Mouse (Mus musculus): ENCODE data around the gene Sos2. TPM values are rescaled to one million over a fixed set of nuclear protein-coding genes. Genes with fewer than 3 reads are reported as not detected.

Gene Sos2
- polyA plus RNA-seq, 1 experiment from 2014 or later: 7.0 TPM

GRCm38 (mm10) chr12:69556221-69556861 lies 125.3 kb downstream of the Sos2 start:
- H3K27ac ChIP-seq (ENCODE audit: low read length): peak overlapping the region; percentile 35; the same call in 1 of the 2 replicates
- ATAC-seq: peak; percentile 92

DNA sequence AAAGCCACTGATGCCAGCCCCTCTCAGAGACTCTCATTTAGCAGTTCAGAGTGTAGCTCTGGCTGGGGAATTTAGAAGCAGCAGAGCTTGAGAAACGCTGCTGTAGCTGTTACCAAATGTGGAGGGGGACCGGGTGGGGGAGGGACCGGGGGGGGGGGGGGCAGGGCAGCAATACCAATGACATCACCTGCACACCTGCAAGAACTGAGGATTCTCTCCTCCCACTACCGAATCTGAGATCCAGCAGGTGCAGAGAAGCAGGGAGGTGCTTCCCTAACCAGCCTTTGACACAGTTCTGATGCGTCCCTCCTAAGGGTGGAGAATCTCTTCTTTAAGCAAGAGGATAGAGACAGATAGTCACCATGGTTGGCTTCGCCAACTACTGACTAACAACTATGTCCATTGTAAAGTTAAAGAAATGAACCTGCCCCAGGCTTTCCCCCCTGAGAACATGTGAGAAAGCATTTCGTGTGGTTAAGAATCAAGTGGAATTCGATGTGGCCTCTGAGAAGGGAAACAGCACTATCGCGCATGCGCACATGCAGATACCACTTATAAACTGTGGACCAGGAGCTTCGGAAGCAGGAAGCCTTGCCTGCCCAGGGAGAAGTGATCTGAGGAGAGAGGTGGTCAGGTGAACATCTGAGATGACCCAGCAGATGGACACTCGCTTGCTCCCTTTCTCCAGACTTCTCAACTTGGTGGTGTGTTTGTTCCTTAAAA lies 136.0 kb downstream of the Sos2 start:
- no peaks in the 10 kb centered on the region for H3K9me3 ChIP-seq (ENCODE audit: control insufficient read depth, low read length)
- no peak overlapping the region for H3K4me2 ChIP-seq (ENCODE audit: low read depth, low read length)
- no peaks in the 10 kb centered on the region for H3K4me1 ChIP-seq (ENCODE audit: control insufficient read depth, insufficient read depth, low read length)
- H3K4me3 ChIP-seq (ENCODE audit: low read length): no peak overlapping the region
- no peaks in the 10 kb centered on the region for H3K36me3 ChIP-seq (ENCODE audit: control insufficient read depth, insufficient read depth, low read length)
- H3K9ac ChIP-seq (ENCODE audit: low read depth, low read length): no peak overlapping the region
- WGBS: 76% methylated on average over 13 of the region's 13 CpGs
- no peak for ATAC-seq
- H3K27ac ChIP-seq (ENCODE audit: low read length): no peak overlapping the region
- no peaks in the 10 kb centered on the region for H3K27me3 ChIP-seq (replicated peaks; ENCODE audit: control insufficient read depth, insufficient read depth, low read length)

More at GRCm38 (mm10) chr12:69556221-69556861, 125.3 kb downstream of the Sos2 start:
- H3K4me2 ChIP-seq (ENCODE audit: low read depth, low read length): no peak overlapping the region
- 54% methylated on average over 6 of the region's 6 CpGs for WGBS
- H3K9ac ChIP-seq (ENCODE audit: low read depth, low read length): no peak overlapping the region
- no peaks in the 10 kb centered on the region for H3K4me1 ChIP-seq (ENCODE audit: control insufficient read depth, insufficient read depth, low read length)
- H3K9me3 ChIP-seq (ENCODE audit: control insufficient read depth, low read length): no peaks in the 10 kb centered on the region
- H3K36me3 ChIP-seq (ENCODE audit: control insufficient read depth, insufficient read depth, low read length): no peaks in the 10 kb centered on the region
- no peak overlapping the region for H3K4me3 ChIP-seq (ENCODE audit: low read length)
- H3K27me3 ChIP-seq (replicated peaks; ENCODE audit: control insufficient read depth, insufficient read depth, low read length): no peaks in the 10 kb centered on the region

DNA sequence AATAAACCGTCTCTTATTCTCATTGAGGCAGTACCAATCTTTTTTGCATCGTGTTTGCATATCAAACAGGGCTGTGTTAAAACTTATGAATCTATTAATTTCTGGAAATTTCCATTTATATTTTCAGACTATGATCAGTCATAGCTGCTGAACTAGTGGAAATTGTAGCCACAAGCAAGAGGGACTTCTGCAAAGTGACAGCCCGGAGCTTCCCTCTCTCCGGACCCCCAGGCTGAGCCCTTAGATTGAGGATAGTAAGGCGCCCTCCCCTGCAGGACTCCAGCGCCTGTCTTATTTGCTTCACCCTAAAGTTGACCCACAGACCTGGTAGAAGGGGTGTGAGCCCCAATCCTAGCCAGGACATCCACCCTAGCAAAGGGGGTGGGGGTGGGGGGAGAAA lies 136.7 kb downstream of the Sos2 start:
- Histone ChIP-seq H3K4me2 (ENCODE audit: low read depth, low read length) (no peak overlapping the region), H3K9ac (ENCODE audit: low read depth, low read length) (no peak overlapping the region), H3K27me3 (replicated peaks; ENCODE audit: control insufficient read depth, insufficient read depth, low read length) (no peaks in the 10 kb centered on the region), H3K36me3 (ENCODE audit: control insufficient read depth, insufficient read depth, low read length) (no peaks in the 10 kb centered on the region), H3K4me1 (ENCODE audit: control insufficient read depth, insufficient read depth, low read length) (no peaks in the 10 kb centered on the region), H3K4me3 (ENCODE audit: low read length) (no peak overlapping the region), H3K27ac (ENCODE audit: low read length) (no peak overlapping the region), H3K9me3 (ENCODE audit: control insufficient read depth, low read length) (no peaks in the 10 kb centered on the region)
- WGBS: 79% methylated on average over 6 of the region's 6 CpGs
- no peak for ATAC-seq

GRCm38 (mm10) chr12:69544562-69544961 lies 137.1 kb downstream of the Sos2 start:
- Histone ChIP-seq H3K27me3 (replicated peaks; ENCODE audit: control insufficient read depth, insufficient read depth, low read length) (no peaks in the 10 kb centered on the region), H3K4me1 (ENCODE audit: control insufficient read depth, insufficient read depth, low read length) (no peaks in the 10 kb centered on the region), H3K9me3 (ENCODE audit: control insufficient read depth, low read length) (no peaks in the 10 kb centered on the region), H3K27ac (ENCODE audit: low read length) (no peak overlapping the region), H3K9ac (ENCODE audit: low read depth, low read length) (no peak overlapping the region), H3K4me2 (ENCODE audit: low read depth, low read length) (no peak overlapping the region), H3K4me3 (ENCODE audit: low read length) (no peak overlapping the region), H3K36me3 (ENCODE audit: control insufficient read depth, insufficient read depth, low read length) (no peaks in the 10 kb centered on the region)
- no peak for ATAC-seq
- WGBS: 43% methylated on average over 2 of the region's 2 CpGs

- peaks cover 15% of the 10 kb centered on the region for H3K4me1 ChIP-seq (ENCODE audit: control insufficient read depth, insufficient read depth, low read length)
- H3K27me3 ChIP-seq (replicated peaks; ENCODE audit: control insufficient read depth, insufficient read depth, low read length): no peaks in the 10 kb centered on the region
- H3K4me3 ChIP-seq (ENCODE audit: low read length): no peak overlapping the region
- H3K27ac ChIP-seq (ENCODE audit: low read length): no peak overlapping the region
- no peak for ATAC-seq
- no peak overlapping the region for H3K9ac ChIP-seq (ENCODE audit: low read depth, low read length)
- no peak overlapping the region for H3K4me2 ChIP-seq (ENCODE audit: low read depth, low read length)
- no peaks in the 10 kb centered on the region for H3K9me3 ChIP-seq (ENCODE audit: control insufficient read depth, low read length)
- no peaks in the 10 kb centered on the region for H3K36me3 ChIP-seq (ENCODE audit: control insufficient read depth, insufficient read depth, low read length)
- 95% methylated on average over 8 of the region's 8 CpGs for WGBS
These were observed 139.3 kb downstream of the Sos2 start for GRCm38 (mm10) chr12:69542376-69542775.

- Histone ChIP-seq H3K9ac (ENCODE audit: low read depth, low read length) (no peak overlapping the region), H3K4me1 (ENCODE audit: control insufficient read depth, insufficient read depth, low read length) (peaks cover 18% of the 10 kb centered on the region), H3K27ac (ENCODE audit: low read length) (no peak overlapping the region), H3K9me3 (ENCODE audit: control insufficient read depth, low read length) (no peaks in the 10 kb centered on the region), H3K4me3 (ENCODE audit: low read length) (no peak overlapping the region), H3K27me3 (replicated peaks; ENCODE audit: control insufficient read depth, insufficient read depth, low read length) (no peaks in the 10 kb centered on the region), H3K36me3 (ENCODE audit: control insufficient read depth, insufficient read depth, low read length) (no peaks in the 10 kb centered on the region), H3K4me2 (ENCODE audit: low read depth, low read length) (no peak overlapping the region)
- no peak for ATAC-seq
- 69% methylated on average over 8 of the region's 8 CpGs for WGBS
These were observed 140.0 kb downstream of the Sos2 start for GRCm38 (mm10) chr12:69541663-69542062.

DNA sequence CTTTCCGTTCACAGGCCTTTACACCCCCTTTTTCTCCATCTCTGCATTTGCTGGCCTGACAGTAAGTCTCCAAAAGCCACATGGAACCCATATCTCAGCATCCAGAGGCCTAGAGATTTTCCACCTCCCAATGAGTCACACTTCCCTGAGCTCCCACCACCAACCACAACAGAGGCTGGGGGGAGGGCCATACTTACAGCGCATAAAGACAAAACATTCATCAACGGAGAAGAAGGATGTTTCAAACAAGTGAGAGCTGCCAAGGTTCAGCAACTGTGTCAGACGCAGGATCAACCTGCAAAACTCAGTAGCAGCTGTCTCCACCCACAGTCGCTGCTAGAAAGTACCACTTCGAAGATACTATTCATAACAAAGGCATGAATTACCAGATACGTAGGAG lies 142.3 kb downstream of the Sos2 start:
- ATAC-seq: no peak
- no peak overlapping the region for H3K9ac ChIP-seq (ENCODE audit: low read depth, low read length)
- H3K36me3 ChIP-seq (ENCODE audit: control insufficient read depth, insufficient read depth, low read length): no peaks in the 10 kb centered on the region
- 55% methylated on average over 7 of the region's 7 CpGs for WGBS
- H3K4me1 ChIP-seq (ENCODE audit: control insufficient read depth, insufficient read depth, low read length): peaks cover 18% of the 10 kb centered on the region
- no peak overlapping the region for H3K4me2 ChIP-seq (ENCODE audit: low read depth, low read length)
- H3K27ac ChIP-seq (ENCODE audit: low read length): no peak overlapping the region
- no peaks in the 10 kb centered on the region for H3K27me3 ChIP-seq (replicated peaks; ENCODE audit: control insufficient read depth, insufficient read depth, low read length)
- no peak overlapping the region for H3K4me3 ChIP-seq (ENCODE audit: low read length)
- no peaks in the 10 kb centered on the region for H3K9me3 ChIP-seq (ENCODE audit: control insufficient read depth, low read length)

- peak overlapping the region; percentile 86 for H3K27ac ChIP-seq (ENCODE audit: low read length)
- 43% methylated on average over 4 of the region's 4 CpGs for WGBS
- H3K9me3 ChIP-seq (ENCODE audit: control insufficient read depth, low read length): no peaks in the 10 kb centered on the region
- peak overlapping the region; percentile 59 for H3K9ac ChIP-seq (ENCODE audit: low read depth, low read length)
- H3K36me3 ChIP-seq (ENCODE audit: control insufficient read depth, insufficient read depth, low read length): no peaks in the 10 kb centered on the region
- H3K4me1 ChIP-seq (ENCODE audit: control insufficient read depth, insufficient read depth, low read length): peaks cover 18% of the 10 kb centered on the region
- ATAC-seq: no peak; the same call in 1 of the 2 replicates
- H3K4me2 ChIP-seq (ENCODE audit: low read depth, low read length): peak overlapping the region; percentile 70
- no peaks in the 10 kb centered on the region for H3K27me3 ChIP-seq (replicated peaks; ENCODE audit: control insufficient read depth, insufficient read depth, low read length)
- peak overlapping the region; percentile 35 for H3K4me3 ChIP-seq (ENCODE audit: low read length)
These were observed 143.2 kb downstream of the Sos2 start for GRCm38 (mm10) chr12:69538362-69538950.

DNA sequence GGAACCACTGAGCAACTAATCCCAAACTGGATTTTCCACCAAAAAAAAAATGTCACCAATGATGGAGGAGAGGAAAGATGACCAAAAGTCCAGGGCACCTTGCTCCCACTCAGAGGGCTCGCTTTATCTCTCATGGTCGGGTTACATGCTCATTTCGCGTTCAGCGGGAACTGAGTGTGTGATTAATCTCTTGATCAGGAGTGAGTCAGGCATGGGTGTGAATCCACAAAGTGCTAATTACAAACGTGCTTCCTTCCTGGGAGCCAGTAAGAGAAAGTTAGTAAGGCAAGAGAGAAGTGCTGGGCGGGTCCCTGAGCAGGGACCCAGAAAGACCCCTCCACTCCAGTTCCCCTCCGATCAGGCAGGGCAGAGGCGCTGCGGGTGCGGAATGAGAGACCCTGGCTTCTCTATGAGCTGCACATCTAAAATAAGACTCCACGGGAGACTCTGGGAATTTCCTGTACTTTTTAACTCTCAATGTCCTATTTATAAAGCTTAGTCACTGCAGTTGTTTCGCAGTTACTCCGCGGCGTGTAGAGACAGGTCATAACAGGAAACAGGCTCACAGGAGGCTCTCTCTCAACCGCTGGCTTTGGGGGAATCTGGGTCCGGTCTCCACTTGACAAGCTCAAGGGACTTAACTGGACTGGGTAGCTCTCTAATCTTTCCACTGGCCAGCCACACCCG lies 143.8 kb downstream of the Sos2 start:
- ATAC-seq: peak; percentile 63
- 16% methylated on average over 19 of the region's 19 CpGs for WGBS
- Histone ChIP-seq H3K9me3 (ENCODE audit: control insufficient read depth, low read length) (no peaks in the 10 kb centered on the region), H3K4me2 (ENCODE audit: low read depth, low read length) (peak overlapping the region; percentile 70), H3K4me1 (ENCODE audit: control insufficient read depth, insufficient read depth, low read length) (peaks cover 18% of the 10 kb centered on the region), H3K4me3 (ENCODE audit: low read length) (peak overlapping the region; percentile 35), H3K9ac (ENCODE audit: low read depth, low read length) (peak overlapping the region; percentile 59), H3K27ac (ENCODE audit: low read length) (peak overlapping the region; percentile 86), H3K36me3 (ENCODE audit: control insufficient read depth, insufficient read depth, low read length) (no peaks in the 10 kb centered on the region), H3K27me3 (replicated peaks; ENCODE audit: control insufficient read depth, insufficient read depth, low read length) (no peaks in the 10 kb centered on the region)
